Mouse (Mus musculus) gastrocnemius, adult 8-10 months (tissue): ENCODE measurements around the gene Zfp541. TPM values are rescaled to one million over a fixed set of nuclear protein-coding genes. Genes with fewer than 3 reads are reported as not detected.

Source experiments
- DNase-seq, 2 experiments: peaks; one replicate each; pipeline ENCODE4 v3.0.0; 2022; ENCODE audit warnings: low spot score in 2 of 2
- total RNA-seq, 4 experiments: library from RNA; stranded (reverse); gene quantifications; 2 replicates each; pipeline ENCODE4 v1.2.4; 2022

Gene Zfp541
- not detected for total RNA-seq

- no peak for DNase-seq
Measured at GRCm38 (mm10) chr7:16061219-16062098, at the start of gene Zfp541. TSS of gene Zfp541 (plus strand) at chr7:16061814.

DNA sequence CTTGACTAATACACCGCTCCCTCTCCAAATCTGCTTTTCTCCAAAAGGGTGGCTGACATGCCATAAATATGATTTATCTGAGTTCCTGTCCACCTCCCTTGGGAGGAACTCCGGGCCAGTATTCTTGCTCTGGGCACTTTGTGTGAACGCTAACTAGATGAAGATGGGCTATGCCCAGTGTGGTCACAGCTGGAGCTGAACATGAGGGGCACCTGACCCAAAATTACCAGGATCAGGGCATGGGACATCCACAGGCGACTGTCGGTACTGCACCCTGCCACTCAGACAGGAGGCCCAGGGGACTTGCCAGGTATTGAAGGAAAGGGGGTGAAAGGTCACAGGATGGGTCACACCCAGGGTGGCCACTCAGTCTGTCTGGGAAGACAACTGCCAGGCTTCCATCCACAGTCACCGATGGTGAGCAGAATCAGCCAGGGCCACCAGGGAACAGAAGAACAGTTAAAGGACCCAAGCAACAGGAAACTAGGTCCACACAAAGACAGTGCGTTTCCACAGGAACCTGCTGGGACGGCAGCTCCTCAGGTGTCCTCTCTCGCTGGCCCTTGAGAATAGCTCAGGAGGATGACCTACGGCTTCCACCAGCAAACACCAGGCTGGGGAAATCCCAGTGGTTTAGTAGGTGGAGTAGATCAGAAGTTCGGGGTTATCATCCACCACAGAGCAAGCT is 48.9 kb upstream of the Zfp541 start:
- DNase-seq, result no peak

- DNase-seq, result no peak
Measured at GRCm38 (mm10) chr7:16013722-16014275, 47.8 kb upstream of the Zfp541 start.

DNA sequence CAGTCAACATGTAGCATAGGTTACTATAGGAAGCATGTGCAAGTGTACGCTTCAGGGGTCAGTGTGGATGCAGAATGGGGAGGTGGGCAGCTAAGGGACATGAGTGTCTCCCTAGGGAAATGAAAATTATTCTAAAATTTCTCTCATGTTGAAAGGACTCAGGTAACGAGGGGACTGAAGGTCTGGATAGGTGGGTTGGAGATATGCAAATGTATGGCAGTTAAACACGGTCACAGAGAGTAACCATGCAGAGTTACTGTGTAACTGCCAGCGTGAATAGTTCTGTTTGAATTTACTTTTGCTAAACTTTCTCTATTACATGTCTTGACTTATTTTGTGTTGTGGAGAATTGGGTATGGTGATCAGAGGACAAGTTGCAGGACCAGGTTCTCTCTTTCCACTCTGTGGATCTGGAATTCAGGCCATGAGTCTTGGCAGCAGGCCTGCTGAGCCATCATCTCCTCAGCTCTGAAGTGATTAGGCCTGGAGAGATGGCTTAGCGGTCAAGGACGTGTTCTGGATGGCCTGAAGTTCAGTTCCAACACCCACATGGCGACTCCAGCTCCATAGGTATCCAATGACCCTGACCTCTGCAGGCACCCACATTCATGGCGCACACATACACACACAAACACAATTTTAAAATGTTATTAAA is 47.0 kb upstream of the Zfp541 start:
- peak; percentile 40 to 58 for DNase-seq

GRCm38 (mm10) chr7:16015384-16015783 is 46.2 kb upstream of the Zfp541 start:
- no peak for DNase-seq

- no peak for DNase-seq
Measured at GRCm38 (mm10) chr7:16018016-16018810, 43.4 kb upstream of the Zfp541 start.

DNA sequence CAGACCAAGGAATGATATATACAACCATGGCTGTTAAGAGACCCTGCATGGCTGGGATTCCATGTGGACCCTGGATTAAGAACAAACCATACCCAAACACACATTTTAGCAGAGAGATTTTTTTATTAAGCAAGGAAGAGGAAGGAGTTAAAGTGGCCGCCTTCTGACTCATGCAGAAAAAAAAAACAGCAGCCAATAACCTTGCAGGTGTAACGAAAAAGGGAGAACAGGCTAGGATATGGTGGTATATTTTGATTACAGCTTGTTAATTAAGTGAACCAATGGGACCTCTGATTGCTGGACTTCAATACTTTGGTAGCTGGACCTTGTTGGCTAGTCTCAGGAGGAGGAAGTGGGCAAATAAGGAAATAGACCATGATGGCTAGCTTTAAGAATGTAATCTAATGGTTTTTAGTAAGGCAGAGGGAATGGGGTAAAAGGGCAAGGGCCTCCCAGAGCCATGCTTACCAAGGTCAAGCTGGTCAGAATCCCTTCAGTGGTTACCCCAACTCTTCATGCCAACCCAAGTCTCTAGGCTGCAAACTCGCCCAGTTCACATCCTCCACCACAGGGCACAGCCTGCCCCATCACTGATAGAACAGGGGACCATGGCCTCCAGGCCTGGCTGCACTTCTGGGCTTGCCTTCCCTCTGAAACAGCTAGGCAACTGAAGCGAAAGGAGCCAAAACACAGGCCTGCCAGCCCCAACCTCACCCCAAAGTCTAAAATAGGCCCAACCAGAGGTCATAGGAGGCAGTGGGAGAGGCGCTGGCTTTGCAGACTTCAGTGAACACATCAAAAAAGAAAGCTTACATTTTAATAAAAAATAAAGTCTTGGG is 42.1 kb upstream of the Zfp541 start:
- no peak for DNase-seq

DNA sequence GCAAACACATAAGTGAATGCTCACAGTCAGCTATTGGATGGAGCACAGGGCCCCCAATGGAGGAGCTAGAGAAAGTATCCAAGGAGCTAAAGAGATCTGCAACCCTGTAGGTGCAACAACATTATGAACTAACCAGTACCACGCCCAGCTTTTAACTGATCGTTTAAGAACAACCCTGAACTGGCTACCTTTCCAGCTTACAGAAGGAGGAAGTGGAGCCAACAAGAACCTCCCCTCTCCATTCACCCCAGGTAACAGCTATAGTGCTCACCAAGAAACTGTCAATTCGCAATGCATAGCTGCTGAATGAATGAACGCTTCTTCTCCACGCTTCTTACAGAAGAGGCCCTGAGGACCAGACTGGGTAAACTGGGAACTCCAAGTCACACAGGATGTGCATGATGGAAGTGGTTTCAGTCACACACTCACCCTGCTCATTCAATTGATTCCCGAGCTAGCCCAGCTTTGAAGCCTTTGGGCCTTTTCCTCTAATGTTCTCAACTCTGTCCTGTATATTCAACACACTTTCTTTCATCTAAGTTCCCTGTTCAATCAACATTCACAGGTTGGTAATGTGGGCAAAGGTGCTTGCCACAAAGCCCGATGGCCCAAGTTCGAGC is 36.9 kb upstream of the Zfp541 start:
- DNase-seq, result no peak

- DNase-seq, result peak; percentile 50 to 72
Measured at GRCm38 (mm10) chr7:16028102-16028927, 33.3 kb upstream of the Zfp541 start.

- no peak for DNase-seq
Measured at GRCm38 (mm10) chr7:16031072-16031471, 30.5 kb upstream of the Zfp541 start.

DNA sequence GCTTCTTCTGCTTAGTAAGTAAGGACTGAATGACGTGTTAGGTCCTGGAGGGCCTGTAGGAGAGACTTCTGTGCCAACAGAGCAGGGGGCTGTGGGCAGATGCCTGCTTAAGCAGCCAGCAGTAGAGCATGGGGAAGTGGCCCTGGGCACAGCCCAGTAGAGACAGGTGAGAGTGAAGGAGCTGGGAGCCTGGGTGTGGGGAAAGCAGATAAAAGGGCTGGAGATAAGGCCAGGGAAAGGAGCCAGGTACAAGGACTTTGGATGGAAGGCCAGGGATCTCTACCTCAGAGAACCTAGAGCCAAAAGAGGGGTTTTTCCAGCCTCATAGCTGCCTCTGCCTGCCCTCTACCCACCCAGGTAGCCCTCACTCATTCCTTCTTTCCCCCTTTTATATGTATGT is 28.6 kb upstream of the Zfp541 start:
- no peak for DNase-seq

- no peak for DNase-seq
Measured at GRCm38 (mm10) chr7:16033580-16034461, 27.8 kb upstream of the Zfp541 start.

GRCm38 (mm10) chr7:16036972-16037371 is 24.6 kb upstream of the Zfp541 start:
- DNase-seq, result no peak

- DNase-seq, result no peak
Measured at GRCm38 (mm10) chr7:16039363-16039762, 22.3 kb upstream of the Zfp541 start.

DNA sequence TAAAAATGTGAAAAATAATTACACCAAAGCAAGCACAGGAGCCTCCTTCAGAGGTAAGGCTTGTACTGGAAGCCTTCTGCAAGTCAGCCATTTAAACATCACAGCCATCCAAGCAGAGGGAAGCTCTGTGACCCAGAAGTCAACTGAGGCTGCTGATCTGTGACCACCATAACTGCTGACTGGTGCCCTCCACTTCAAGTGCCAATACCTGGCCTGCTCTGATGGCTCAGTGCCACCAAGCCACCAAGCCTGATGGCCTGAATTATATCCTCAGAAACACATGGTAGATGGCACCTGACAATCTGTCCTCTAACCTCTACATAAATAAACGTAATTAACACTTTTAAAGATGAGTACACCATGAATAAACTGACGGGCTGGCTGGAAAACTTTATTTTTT is 20.4 kb upstream of the Zfp541 start:
- DNase-seq, result no peak

GRCm38 (mm10) chr7:16042850-16043775 is 18.5 kb upstream of the Zfp541 start:
- DNase-seq, result no peak
